Mouse (Mus musculus) thymus, adult 2 months (tissue): ENCODE measurements around the gene Nrl. TPM values are rescaled to one million over a fixed set of nuclear protein-coding genes. Genes with fewer than 3 reads are reported as not detected.

Experiments used
- DNase-seq: peaks from one replicate; pipeline ENCODE4 v3.0.0; 2021
- H3K27ac ChIP-seq: fragments of 200-500 bp; 2 replicates; pipeline ENCODE4 v1.5.1; 2012; ENCODE audit warnings: low read length, control low read depth; ENCODE audit not compliant: control insufficient read depth, insufficient read depth
- H3K27me3 ChIP-seq: fragments of 200-500 bp; 2 replicates; pipeline ENCODE4 v1.6.1; 2012; ENCODE audit warnings: mild to moderate bottlenecking, low read length, moderate library complexity, mixed read lengths; ENCODE audit not compliant: control insufficient read depth, insufficient read depth
- H3K36me3 ChIP-seq: fragments of 200-500 bp; 2 replicates; pipeline ENCODE4 v1.6.1; 2012; ENCODE audit warnings: mild to moderate bottlenecking, low read length, moderate library complexity; ENCODE audit not compliant: control insufficient read depth, insufficient read depth
- H3K4me1 ChIP-seq: fragments of 200-500 bp; replicated peaks from 2 replicates; pipeline ENCODE4 v1.6.1; 2012; ENCODE audit warnings: low read length; ENCODE audit not compliant: control insufficient read depth, insufficient read depth
- H3K4me3 ChIP-seq: fragments of 200-500 bp; 2 replicates; pipeline ENCODE4 v1.5.1; 2012; ENCODE audit warnings: mild to moderate bottlenecking, low read length, control low read depth, moderate library complexity; ENCODE audit not compliant: control insufficient read depth, insufficient read depth
- CTCF ChIP-seq: fragments of 200-500 bp; IDR thresholded peaks from 2 replicates; pipeline ENCODE4 v1.5.1; 2012; ENCODE audit warnings: mild to moderate bottlenecking, control low read depth, low read length, moderate library complexity, borderline replicate concordance; ENCODE audit not compliant: control insufficient read depth, poor library complexity, insufficient read depth; ENCODE audit errors: extremely low read depth
- POLR2A ChIP-seq: fragments of 200-500 bp; IDR thresholded peaks from 2 replicates; pipeline ENCODE4 v1.6.1; 2012; ENCODE audit warnings: mild to moderate bottlenecking, low read length, control low read depth, moderate library complexity; ENCODE audit not compliant: control insufficient read depth, poor library complexity, insufficient read depth; ENCODE audit errors: extremely low read depth
- WGBS: fragments of 180-500 bp; shearing (Covaris S2); methylation state at CpG from one replicate; pipeline ENCODE4 v1.1.7; 2018; 5-methylcytosine and 5-hydroxymethylcytosine counted together
- polyA plus RNA-seq: library from polyadenylated mRNA; depleted of rRNA; stranded (reverse); fragments of >200 nt; gene quantifications from 2 replicates; pipeline ENCODE4 v1.2.3, GENCODE M21; 2012; rRNA removed

The Nrl gene
- polyA plus RNA-seq, 1 experiment, result 0.50 TPM

GRCm38 (mm10) chr14:55475654-55476053, 49.1 kb downstream of the Nrl start:
- no peak overlapping the region for H3K4me3 ChIP-seq
- 89% methylated on average over 2 of the region's 2 CpGs for WGBS
- H3K27me3 ChIP-seq, result no peaks in the 10 kb centered on the region; the same call in 1 of the 2 replicates
- no peak for TF ChIP-seq POLR2A
- TF ChIP-seq CTCF, result no peak
- no peak for DNase-seq
- H3K36me3 ChIP-seq, result no peaks in the 10 kb centered on the region
- H3K4me1 ChIP-seq, result no peaks in the 10 kb centered on the region
- H3K27ac ChIP-seq, result no peak overlapping the region

DNA sequence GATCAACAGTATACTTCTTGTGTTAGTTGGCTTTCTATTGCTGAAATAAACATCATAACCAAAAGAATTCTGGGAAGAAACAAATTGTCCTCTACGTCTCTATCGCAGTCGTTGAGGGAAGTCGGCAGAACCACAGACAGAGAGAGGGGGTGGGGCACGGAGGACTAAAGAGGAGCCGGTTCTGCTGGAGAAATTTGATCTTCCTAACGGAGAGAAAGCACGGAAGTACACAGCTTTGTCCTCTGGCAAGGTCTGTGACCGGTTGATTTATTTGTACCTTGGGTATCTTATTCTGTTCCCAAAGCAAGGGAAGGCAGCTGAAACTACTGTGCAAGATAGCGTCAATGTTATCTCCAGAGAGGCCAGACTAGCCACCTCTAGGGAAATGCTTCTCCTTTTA, 54.0 kb downstream of the Nrl start:
- WGBS, result 7% methylated on average over 10 of the region's 10 CpGs
- H3K27ac ChIP-seq, result no peak overlapping the region
- H3K4me3 ChIP-seq, result no peak overlapping the region
- no peak for DNase-seq
- TF ChIP-seq CTCF, result no peak
- no peak for TF ChIP-seq POLR2A
- no peaks in the 10 kb centered on the region for H3K4me1 ChIP-seq
- H3K27me3 ChIP-seq, result no peaks in the 10 kb centered on the region; the same call in 1 of the 2 replicates
- no peaks in the 10 kb centered on the region for H3K36me3 ChIP-seq

DNA sequence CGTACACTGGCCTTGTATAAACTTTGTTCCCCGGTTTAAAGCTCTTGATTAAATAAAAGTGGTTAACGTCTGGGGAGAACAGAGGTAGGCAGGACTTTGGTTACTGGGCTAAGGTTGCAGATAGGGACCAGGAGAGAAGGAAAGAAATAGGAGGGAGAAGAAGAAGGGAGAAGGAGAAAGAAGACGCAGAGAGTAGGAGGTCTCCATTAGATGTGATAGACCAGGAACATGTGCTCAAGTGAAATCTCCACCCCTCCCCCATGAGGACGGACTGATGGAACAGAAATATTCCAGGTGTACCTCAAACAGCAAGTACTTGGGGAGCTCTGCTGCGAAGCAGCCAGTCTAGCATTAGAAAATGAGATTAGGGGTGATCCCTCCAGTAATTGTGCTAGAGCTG, 55.0 kb downstream of the Nrl start:
- Histone ChIP-seq H3K36me3 (no peaks in the 10 kb centered on the region), H3K27ac (no peak overlapping the region), H3K4me1 (no peaks in the 10 kb centered on the region), H3K27me3 (no peaks in the 10 kb centered on the region; the same call in 1 of the 2 replicates), H3K4me3 (no peak overlapping the region)
- no peak for TF ChIP-seq POLR2A
- 98% methylated on average over 6 of the region's 6 CpGs for WGBS
- no peak for DNase-seq

DNA sequence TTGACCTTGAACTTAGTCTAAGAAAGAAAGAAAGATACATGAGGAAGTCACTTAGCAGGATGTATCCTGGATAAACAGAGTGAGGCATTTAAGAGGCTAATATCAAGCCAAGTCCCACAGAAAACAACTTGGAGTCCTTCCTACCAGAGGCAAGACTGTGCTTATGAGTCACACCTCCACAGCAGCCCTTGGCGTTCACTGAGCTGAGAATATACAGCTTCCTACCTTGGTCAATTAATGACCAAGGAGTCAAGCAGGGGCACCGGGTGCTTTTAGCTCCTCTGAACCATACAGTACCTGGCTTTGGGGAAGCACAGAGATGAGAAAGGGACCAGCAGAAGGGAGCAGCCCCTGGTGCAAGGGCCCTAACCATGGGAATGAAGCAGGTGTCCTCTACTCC, 55.7 kb downstream of the Nrl start:
- TF ChIP-seq CTCF (no peak), POLR2A (no peak)
- H3K27me3 ChIP-seq, result no peaks in the 10 kb centered on the region; the same call in 1 of the 2 replicates
- DNase-seq, result no peak

More for the DNA sequence above, 55.7 kb downstream of the Nrl start:
- 89% methylated on average over 2 of the region's 2 CpGs for WGBS
- Histone ChIP-seq H3K27ac (no peak overlapping the region), H3K4me1 (no peaks in the 10 kb centered on the region), H3K36me3 (no peaks in the 10 kb centered on the region), H3K4me3 (no peak overlapping the region)

Other genes starting within 250 kb of the Nrl start
- gene Dhrs4, start 46.2 kb downstream of the Nrl start, polyA plus RNA-seq, result 38.3 and 46.8 TPM in 2 replicates
- 20.6 and 25.4 TPM in 2 replicates for gene Carmil3, start 34.3 kb downstream of the Nrl start, polyA plus RNA-seq
- 0.98 and 1.0 TPM in 2 replicates for gene Cpne6, start 14.5 kb downstream of the Nrl start, polyA plus RNA-seq
- gene Pck2, start 15.3 kb upstream of the Nrl start, polyA plus RNA-seq, result 13.2 and 13.3 TPM in 2 replicates
- 76.8 and 77.7 TPM in 2 replicates for gene Dcaf11, start 35.0 kb upstream of the Nrl start, polyA plus RNA-seq
- gene A730061H03Rik, start 35.4 kb upstream of the Nrl start, polyA plus RNA-seq, result 8.2 and 8.3 TPM in 2 replicates
- 1.7 and 20.2 TPM in 2 replicates for gene Fitm1, start 50.6 kb upstream of the Nrl start, polyA plus RNA-seq
- 129 and 136 TPM in 2 replicates for gene Psme1, start 53.1 kb upstream of the Nrl start, polyA plus RNA-seq
- gene Emc9, start 60.3 kb upstream of the Nrl start, polyA plus RNA-seq, result 7.4 and 13.4 TPM in 2 replicates
- gene Psme2, start 66.1 kb upstream of the Nrl start, polyA plus RNA-seq, result 98.7 and 104 TPM in 2 replicates
- gene Rnf31, start 66.7 kb upstream of the Nrl start, polyA plus RNA-seq, result 84.0 and 89.3 TPM in 2 replicates
- 135 and 162 TPM in 2 replicates for gene Irf9, start 78.6 kb upstream of the Nrl start, polyA plus RNA-seq
- gene Rec8, start 93.1 kb upstream of the Nrl start, polyA plus RNA-seq, result 2.9 and 3.7 TPM in 2 replicates
- 68.1 and 71.6 TPM in 2 replicates for gene Ipo4, start 111.0 kb upstream of the Nrl start, polyA plus RNA-seq
- gene Gm49378, start 112.9 kb upstream of the Nrl start, polyA plus RNA-seq, result 10.2 and 10.9 TPM in 2 replicates
- 98.1 and 102 TPM in 2 replicates for gene Tm9sf1, start 118.8 kb upstream of the Nrl start, polyA plus RNA-seq
- 2.2 and 2.6 TPM in 2 replicates for gene Tssk4, start 125.2 kb upstream of the Nrl start, polyA plus RNA-seq
- 34.7 and 45.8 TPM in 2 replicates for gene Mdp1, start 135.5 kb upstream of the Nrl start, polyA plus RNA-seq
- 27.8 and 40.9 TPM in 2 replicates for gene Gmpr2, start 147.0 kb upstream of the Nrl start, polyA plus RNA-seq
- 292 and 416 TPM in 2 replicates for gene Nedd8, start 147.1 kb upstream of the Nrl start, polyA plus RNA-seq
- 51.5 and 51.9 TPM in 2 replicates for gene Tinf2, start 156.8 kb upstream of the Nrl start, polyA plus RNA-seq
- 7.2 and 8.2 TPM in 2 replicates for gene Tgm1, start 188.9 kb upstream of the Nrl start, polyA plus RNA-seq
- gene Rabggta, start 197.3 kb upstream of the Nrl start, polyA plus RNA-seq, result 80.5 and 84.9 TPM in 2 replicates
- gene Dhrs1, start 220.7 kb upstream of the Nrl start, polyA plus RNA-seq, result 78.9 and 93.5 TPM in 2 replicates
- 41.5 and 43.6 TPM in 2 replicates for gene Nop9, start 220.7 kb upstream of the Nrl start, polyA plus RNA-seq
- gene Cideb, start 233.5 kb upstream of the Nrl start, polyA plus RNA-seq, result 1.8 and 2.7 TPM in 2 replicates
- gene Ltb4r2, start 236.4 kb upstream of the Nrl start, polyA plus RNA-seq, result 1.7 and 1.8 TPM in 2 replicates
- 2.6 and 2.8 TPM in 2 replicates for gene Ltb4r1, start 241.0 kb upstream of the Nrl start, polyA plus RNA-seq